Mouse (Mus musculus) T-cell, adult 66 days (primary cell): ENCODE measurements around the gene Fam129c. TPM values are rescaled to one million over a fixed set of nuclear protein-coding genes. Genes with fewer than 3 reads are reported as not detected.

Experiments used
- total RNA-seq, 2 experiments: library from RNA; stranded (reverse); gene quantifications; 3 replicates in 1 of 2; 4 replicates in 1 of 2; pipeline ENCODE4 v1.2.4; 2023

The Fam129c gene
- 1 to 10 TPM; 2.4 to 7.0 TPM for total RNA-seq

DNA sequence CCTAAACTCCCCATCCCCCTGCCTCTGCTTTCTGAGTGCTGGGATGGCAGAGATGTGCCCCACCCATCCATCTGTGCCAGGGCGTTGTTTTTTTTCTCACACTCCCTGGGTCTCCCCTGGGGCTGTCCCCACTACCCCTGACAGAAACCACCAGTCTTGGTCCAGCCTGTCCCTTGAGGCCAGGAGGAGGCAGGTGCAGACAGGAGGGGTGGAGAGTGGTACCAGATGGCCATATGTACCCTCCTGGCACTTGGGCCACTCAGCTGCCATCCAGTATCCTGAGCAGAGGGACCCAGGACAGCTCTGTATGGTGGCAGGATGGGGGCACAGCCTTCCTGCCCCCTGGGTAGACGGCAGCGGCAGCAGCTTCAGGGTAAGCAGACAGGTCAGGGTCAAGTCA lies at the start of gene Fam129c:
Fam129c (plus strand) TSS at position 198 of the 400 bp plus-strand sequence.

DNA sequence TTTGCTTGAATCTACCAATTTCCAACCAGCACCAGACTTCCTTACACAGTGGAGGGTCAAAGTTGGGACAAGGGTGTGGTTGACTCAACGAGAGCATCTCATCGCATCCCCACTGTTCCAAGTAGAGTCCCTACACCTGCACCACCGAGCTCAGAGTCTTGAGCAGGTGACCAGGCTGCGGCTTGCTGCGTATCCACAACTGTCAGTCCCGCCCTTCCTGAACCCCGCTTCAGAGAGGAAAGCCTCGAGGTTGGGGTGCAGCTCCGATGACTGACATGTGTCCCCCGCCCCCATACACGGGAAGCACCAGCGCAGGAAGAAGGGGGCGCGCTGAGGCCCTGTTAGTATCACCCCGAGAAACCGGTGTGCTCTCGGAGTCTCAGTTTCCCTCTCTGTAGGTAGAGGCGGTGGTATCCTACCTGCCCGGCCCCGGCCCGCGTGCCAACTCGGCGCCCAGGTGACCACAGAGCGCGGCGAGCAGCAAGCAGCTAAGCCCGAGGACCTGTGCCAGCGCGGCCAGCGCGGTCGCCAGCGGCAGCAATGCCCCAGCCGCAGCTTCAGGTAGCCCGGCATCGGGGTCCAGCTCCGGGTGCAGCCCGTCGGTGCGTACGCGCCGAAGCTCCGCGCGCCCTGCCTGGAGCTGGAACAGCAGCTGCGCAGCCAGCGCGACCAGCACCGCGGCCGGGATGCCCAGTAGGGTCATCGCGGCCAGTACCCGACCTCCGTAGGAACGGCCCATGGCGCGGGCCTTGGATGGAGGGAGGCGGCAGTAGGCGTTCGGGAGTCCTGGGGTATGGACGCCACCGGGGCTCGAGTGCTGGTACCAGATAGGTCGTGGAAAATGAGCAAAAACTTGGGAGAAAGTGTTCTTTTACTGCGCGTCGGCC lies 39.1 kb upstream of the Fam129c start, which contains the start of gene Tmem221:
Tmem221 (minus strand) TSS at position 801 of the 887 bp plus-strand sequence.

DNA sequence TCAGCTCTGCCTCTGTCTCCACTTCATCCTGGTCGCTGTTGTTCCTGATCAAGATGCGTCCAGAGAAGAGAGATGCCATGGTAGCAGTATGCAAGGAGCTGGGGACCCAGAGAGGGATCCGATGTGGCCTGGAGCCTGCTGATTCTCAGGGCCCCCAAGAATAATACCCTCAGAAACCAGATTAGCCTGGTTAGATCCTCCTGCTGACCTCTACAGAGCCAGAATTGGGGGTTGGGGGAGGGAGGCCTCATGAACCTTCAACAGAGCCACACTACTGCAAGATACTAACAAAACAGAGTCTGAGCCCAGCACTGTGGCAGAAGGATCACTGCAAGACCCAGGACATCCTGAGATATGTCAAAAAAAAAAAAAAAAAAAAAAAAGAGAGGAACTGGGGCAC lies 30.9 kb upstream of the Fam129c start, which contains the start of gene Nxnl1:
Nxnl1 (minus strand) TSS at position 101 of the 400 bp plus-strand sequence.

DNA sequence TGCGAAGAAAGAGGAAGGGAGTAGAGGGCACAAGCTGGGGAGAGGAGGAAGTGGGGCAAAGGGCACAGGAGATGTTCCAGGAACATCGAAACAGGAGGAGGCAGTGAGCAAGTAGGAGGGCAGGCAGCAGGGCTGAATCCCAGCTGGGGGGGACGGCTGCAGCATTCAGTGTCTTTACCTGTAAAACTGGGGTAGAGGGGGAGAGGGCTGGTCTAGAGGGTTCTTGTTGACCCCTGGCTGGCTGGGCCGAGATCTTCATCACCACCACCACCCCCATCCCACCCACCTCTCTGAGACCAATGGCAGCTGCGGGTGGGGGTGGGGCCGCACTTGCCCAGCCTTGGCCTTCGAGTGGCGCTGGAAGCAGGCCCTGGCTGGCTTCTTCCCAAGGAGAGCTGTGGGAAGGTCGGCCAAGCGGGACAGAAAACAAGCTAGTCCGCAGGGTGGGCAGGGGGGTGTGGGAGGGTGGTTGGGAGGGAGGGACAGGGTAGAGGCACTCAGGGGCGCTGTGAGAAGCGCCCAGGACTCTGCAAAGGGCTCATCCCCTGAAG lies 29.0 kb upstream of the Fam129c start, which contains the start of gene Slc27a1:
Slc27a1 (plus strand) TSS at position 496 of the 551 bp plus-strand sequence.

DNA sequence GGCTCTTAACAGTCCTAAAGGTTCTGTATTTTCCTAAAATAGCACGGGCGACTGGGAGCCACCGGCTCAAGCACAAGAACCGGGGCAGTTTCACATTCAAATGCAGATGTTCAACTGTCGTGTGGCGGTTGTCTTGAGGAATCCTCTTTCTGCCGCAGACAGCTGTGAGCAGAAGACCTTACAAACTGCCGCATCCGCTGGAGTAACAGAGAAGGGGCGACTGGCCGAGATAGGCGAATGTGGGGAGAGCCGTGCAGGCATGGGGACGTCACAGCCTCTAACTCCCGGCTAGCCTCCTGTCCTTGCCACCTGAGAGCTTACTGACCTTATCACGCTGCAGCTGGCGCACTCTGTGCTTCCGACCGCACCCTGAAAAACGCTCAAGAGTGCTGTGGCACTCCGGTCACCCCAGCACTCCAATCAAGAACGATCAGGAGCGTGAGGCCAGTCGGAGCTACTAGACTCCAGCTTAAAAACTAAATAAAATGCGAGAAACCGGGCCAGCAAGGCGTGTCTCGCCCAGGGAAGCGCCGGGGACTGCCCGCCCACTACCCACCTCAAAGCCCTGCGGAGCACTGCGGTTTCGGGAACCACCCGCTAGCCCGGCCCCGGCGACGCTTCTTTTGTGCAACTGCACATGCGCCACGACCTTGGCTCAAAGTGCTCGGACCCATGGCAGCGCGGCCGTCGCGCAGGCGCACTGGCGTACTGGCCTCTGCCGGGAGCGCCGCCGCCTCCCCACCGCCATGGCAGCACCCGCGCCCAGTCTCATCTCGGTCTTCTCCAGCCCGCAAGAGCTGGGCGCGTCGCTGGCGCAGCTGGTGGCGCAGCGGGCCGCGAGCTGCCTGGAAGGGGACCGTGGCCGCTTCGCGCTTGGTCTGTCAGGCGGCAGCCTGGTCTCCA lies 5.7 kb upstream of the Fam129c start, which contains the start of gene Pgls:
Pgls (plus strand) TSS at position 706 of the 903 bp plus-strand sequence.

DNA sequence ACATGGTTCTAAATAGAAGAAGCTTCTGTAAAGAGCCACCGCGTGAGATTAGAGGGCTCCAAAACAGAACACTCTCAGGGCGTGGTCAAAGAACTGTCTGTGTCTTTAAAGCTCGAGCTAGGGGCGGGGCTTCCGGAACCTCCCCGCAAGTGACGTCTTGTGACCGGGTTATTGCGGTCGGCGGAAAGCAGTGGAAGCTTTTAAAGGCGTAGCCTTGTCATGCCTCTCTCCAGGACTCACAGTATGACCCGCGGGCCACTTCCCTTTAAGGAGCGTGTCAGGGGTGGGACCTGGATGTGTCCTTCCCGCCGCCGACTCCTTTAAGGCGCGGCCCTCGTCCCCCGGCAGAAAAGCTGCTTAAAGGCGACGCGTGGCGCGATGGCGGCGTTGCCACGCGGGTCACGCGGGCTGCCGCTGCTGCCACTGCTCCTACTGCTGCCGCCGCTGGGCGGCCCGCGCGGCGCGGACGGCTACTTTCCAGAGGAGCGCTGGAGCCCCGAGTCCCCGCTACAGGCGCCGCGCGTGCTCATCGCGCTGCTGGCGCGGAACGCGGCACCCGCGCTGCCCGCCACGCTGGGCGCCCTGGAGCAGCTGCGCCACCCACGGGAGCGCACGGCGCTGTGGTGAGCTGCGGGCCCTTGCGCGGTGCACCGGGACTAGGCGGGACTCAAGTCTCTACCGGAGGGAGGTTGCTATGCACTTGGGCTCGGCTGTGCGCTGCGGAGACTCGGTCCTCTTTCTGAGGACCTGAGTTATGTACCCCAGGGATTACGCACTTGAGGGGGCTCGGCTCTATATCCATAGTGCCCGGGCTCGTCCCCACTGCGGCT lies 13.6 kb downstream of the Fam129c start, which contains the start of gene Colgalt1:
Colgalt1 (plus strand) TSS at position 177 of the 830 bp plus-strand sequence.

Other genes starting within 250 kb of the Fam129c start
- 100 to 1,000 TPM; 267 to 299 TPM for gene Use1, start 230.8 kb upstream of the Fam129c start, total RNA-seq
- 10 to 100 TPM; 19.9 to 21.2 TPM for gene Ocel1, start 226.3 kb upstream of the Fam129c start, total RNA-seq
- 1 to 10 TPM; 7.7 to 9.2 TPM for gene Nr2f6, start 215.7 kb upstream of the Fam129c start, total RNA-seq
- gene Ushbp1, start 201.8 kb upstream of the Fam129c start, total RNA-seq: not detected
- gene Babam1, start 200.8 kb upstream of the Fam129c start, total RNA-seq: 100 to 1,000 TPM; 122 to 127 TPM
- gene Ankle1, start 191.6 kb upstream of the Fam129c start, total RNA-seq: 1 to 10 TPM; 1.5 to 1.8 TPM
- 10 to 100 TPM; 94.0 to 94.4 TPM for gene Abhd8, start 134.0 kb upstream of the Fam129c start, total RNA-seq
- 10 to 100 TPM; 40.3 to 40.8 TPM for gene Mrpl34, start 132.7 kb upstream of the Fam129c start, total RNA-seq
- 100 to 1,000 TPM; 109 to 112 TPM for gene Dda1, start 128.4 kb upstream of the Fam129c start, total RNA-seq
- 10 to 100 TPM; 22.9 to 29.4 TPM for gene Ano8, start 111.7 kb upstream of the Fam129c start, total RNA-seq
- 10 to 100 TPM; 18.6 to 23.0 TPM for gene Gtpbp3, start 109.5 kb upstream of the Fam129c start, total RNA-seq
- not detected for gene Plvap, start 85.9 kb upstream of the Fam129c start, total RNA-seq
- gene Ccdc194, start 71.9 kb upstream of the Fam129c start, total RNA-seq: not detected
- 10 to 100 TPM; 57.3 to 79.1 TPM for gene Bst2, start 60.2 kb upstream of the Fam129c start, total RNA-seq
- 10 to 100 TPM; 29.8 to 42.6 TPM for gene Mvb12a, start 54.7 kb upstream of the Fam129c start, total RNA-seq
- 1 to 10 TPM in 1 of 2 experiments, under 1 TPM in 1; 0.83 to 1.7 TPM for gene Tmem221, start 38.8 kb upstream of the Fam129c start, total RNA-seq
- gene Nxnl1, start 31.0 kb upstream of the Fam129c start, total RNA-seq: not detected
- gene Slc27a1, start 28.8 kb upstream of the Fam129c start, total RNA-seq: 1 to 10 TPM; 4.8 to 5.7 TPM
- gene Pgls, start 5.5 kb upstream of the Fam129c start, total RNA-seq: 10 to 100 TPM; 56.5 to 58.1 TPM
- gene Colgalt1, start 13.3 kb downstream of the Fam129c start, total RNA-seq: 10 to 100 TPM; 47.7 to 51.6 TPM
- gene Unc13a, start 74.1 kb downstream of the Fam129c start, total RNA-seq: under 1 TPM; 0.64 to 0.95 TPM
- 100 to 1,000 TPM; 103 to 113 TPM for gene Jak3, start 78.6 kb downstream of the Fam129c start, total RNA-seq
- gene Insl3, start 91.6 kb downstream of the Fam129c start, total RNA-seq: 10 to 100 TPM; 59.1 to 70.3 TPM
- under 1 TPM; 0.64 to 0.89 TPM for gene B3gnt3, start 104.1 kb downstream of the Fam129c start, total RNA-seq
- 100 to 1,000 TPM; 134 to 136 TPM for gene Fcho1, start 128.1 kb downstream of the Fam129c start, total RNA-seq